Mouse (Mus musculus) lung, postnatal 36 days (tissue): ENCODE results near the gene Zfp148.
"Not testable (repeated sequence)": the region's sequence is repeated elsewhere in the genome, so short reads cannot be mapped to it uniquely, and the experiment has no call there.

ENCODE experiments used
- DNase-seq: peaks from one replicate; pipeline ENCODE4 v3.0.0; 2022; ENCODE audit warnings: mixed read lengths

Zfp148 gene

GRCm38 (mm10) chr16:33464509-33465241 lies 84.0 kb downstream of the Zfp148 start:
- peak; percentile 25 for DNase-seq

- DNase-seq: no peak
Measured at GRCm38 (mm10) chr16:33465242-33465614, 84.6 kb downstream of the Zfp148 start.

DNA sequence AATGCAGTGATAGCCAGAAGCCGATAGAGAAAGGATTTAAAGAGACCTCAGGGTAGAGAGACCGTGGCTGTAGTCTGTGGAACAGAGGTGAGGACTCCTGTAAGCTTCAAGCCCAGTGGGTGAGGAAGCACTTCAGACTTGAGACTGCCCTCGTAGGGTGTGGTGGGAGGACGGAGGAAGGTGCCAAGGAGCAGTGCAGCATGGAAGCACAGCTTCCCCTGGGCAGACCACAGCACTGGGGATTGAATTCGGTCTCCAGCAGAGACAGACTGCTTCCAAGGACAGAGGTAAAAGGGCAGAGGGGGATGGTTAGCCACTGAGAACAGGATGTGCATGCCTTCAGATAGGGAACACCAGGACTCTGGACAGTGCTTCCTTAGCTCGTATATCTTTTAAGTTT lies 86.8 kb downstream of the Zfp148 start:
- DNase-seq: no peak

DNA sequence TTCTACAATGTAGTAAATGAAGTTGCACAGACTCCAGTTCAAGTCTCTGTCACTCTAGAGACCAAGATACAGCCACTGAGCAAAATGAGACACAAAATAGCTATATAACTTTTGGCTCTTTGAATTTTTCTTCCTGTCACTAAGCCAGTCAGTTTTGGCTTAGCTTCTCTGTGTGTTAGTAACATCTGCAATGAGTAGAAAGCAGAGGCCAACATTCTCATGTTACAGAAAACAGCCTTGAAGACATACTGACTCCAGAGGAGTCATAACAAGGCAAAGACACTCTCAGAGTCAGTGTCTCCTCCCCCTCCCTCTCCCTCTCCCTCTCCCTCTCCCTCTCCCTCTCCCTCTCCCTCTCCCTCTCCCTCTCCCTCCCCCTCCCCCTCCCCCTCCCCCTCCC lies 89.3 kb downstream of the Zfp148 start:
- no peak for DNase-seq

DNA sequence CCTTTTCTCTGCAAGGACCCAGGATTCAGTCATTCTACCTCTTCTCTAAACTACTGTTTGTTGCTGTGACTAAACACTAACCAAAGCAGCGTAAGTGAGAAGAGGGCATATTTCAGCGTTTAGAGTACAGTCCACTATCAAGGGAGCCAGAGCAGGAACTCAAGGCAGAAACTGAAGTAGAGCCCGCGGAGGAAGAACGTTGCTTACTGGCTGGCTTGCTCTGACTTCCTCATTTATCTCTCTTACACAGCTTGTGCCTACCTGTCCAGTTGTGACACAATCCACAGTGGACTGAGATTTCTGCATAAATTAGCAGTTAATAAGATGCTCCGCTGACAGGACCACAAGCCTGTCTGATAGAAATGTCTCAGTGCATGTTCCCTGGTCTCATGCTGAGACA lies 93.7 kb downstream of the Zfp148 start:
- no peak for DNase-seq

- DNase-seq: no peak
Measured at GRCm38 (mm10) chr16:33479926-33480325, 99.3 kb downstream of the Zfp148 start.

- DNase-seq: peak; percentile 62
Measured at GRCm38 (mm10) chr16:33481148-33481547, 100.5 kb downstream of the Zfp148 start.

DNA sequence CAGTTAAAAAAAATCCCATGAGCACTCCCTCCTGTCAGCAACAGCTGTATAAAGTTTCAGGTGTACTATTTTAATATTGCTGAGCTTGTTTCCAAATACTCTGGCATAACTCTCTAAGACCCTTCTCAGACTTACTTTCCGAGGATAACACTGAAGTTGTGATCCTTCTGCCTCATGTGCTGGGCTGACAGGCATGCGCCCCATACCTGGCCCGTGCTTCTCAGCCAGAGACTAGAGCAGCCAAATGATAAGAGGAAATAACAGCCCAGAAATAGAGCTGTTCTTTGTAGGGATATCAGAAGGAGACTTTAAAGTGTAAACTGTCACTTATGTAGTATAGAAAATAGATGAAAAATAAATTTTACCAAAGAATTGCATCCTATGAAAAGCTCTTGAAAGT lies 101.7 kb downstream of the Zfp148 start:
- DNase-seq: no peak

DNA sequence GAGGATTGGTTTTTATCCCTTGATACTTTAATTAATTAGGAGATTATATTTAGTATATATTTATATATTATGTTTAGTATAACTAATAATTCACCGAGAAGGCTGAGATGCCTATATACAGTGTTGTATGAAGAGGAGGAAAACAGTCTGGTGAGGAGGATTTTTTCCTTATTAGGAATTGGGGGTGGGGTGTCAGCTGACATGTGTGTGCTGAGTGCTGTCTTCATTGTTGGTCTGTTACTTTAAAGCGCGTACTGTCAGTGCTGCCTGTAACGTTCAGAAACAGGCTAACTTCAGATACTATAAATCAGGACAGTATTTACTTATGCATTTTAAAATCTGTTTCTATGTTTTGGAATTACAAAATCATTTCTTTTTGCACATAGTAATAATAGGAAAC lies 107.1 kb downstream of the Zfp148 start:
- no peak for DNase-seq

DNA sequence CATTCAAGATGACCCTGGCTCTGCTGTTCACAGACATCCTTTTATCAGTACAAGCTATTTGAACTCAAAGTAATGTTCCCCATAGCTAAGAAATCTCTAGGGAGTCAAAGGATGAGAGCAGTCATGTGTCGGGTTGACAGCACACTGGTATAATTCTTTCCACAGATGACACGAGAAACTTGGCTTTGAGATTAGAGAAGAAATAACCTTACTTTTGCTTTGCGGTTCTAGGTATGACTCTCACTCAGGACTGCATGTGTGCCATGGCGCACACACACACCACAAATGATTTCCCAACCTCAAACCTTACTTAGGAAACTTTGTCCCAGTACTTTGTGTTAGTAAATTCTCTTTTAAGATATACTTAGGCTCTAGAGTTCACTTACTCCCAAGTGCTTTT lies 113.7 kb downstream of the Zfp148 start:
- DNase-seq: no peak

GRCm38 (mm10) chr16:33508082-33508481 lies 127.4 kb downstream of the Zfp148 start:
- no peak for DNase-seq

- DNase-seq: not testable (repeated sequence)
Measured at GRCm38 (mm10) chr16:33509231-33509630, 128.6 kb downstream of the Zfp148 start.

DNA sequence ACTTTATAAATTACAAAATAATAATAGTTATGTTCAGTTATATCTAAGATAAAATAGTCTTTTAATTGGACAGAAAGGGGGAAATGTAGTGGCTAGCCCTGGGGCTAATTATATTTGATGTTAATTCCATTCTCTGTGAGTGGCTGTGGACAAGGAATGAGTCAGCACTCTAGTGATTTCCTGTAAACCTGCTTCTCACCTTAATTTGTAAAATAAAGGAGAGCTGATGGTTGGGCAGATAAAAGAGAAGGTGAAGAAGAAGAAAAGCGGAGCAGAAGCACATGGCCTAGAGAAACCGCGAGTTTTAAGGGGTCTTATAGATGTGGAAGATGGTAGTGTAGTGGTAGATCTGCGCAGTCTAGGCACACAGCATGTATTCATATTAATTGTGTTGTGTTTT lies 130.2 kb downstream of the Zfp148 start:
- DNase-seq: not testable (repeated sequence)

- DNase-seq: peak; percentile 19
Measured at GRCm38 (mm10) chr16:33512555-33512954, 131.9 kb downstream of the Zfp148 start.

GRCm38 (mm10) chr16:33516807-33517565 lies 136.3 kb downstream of the Zfp148 start, which contains the start of gene Slc12a8:
Slc12a8 (plus strand) TSS chr16:33517328.
- DNase-seq: peak; percentile 10

DNA sequence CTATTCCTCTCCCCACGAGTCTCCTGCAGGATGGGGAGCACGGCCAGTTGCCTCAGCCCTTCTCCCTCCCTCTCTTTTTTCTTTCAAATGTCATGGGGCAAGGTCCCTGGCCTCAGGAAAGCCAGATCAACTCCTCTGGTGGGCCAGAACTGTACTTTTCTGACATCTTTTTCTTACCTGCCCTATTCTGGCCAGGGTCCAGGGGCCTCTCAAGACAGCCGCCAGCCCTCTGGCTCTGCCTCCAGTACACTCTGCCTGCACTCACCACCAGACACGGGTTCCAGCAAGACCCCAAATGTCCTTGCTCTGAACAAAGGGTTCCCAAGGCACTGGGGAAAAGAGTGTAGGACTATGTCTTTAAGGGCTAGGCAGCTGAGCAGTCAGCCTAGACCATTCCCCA lies 137.0 kb downstream of the Zfp148 start:
- no peak for DNase-seq

DNA sequence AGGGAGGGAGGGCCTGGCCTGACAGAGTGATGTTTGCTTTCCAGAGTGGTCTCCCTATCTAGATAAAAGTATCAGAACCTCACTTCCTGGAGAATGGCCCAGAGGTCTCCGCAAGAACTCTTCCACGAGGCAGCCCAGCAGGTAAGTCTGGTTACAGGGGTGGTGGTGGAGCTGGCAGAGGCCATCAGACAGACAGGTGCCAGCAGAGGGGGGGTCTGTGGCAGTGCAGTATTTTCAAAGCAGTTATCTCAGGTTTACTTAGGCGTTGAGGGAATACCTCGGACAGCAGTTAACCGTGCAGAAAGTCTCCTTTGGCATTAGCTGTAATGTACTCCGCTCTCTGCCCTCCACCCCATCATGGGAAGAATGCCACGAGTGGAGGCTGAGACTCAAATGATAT lies 137.6 kb downstream of the Zfp148 start:
- DNase-seq: no peak

- no peak for DNase-seq
Measured at GRCm38 (mm10) chr16:33519916-33520568, 139.4 kb downstream of the Zfp148 start.

DNA sequence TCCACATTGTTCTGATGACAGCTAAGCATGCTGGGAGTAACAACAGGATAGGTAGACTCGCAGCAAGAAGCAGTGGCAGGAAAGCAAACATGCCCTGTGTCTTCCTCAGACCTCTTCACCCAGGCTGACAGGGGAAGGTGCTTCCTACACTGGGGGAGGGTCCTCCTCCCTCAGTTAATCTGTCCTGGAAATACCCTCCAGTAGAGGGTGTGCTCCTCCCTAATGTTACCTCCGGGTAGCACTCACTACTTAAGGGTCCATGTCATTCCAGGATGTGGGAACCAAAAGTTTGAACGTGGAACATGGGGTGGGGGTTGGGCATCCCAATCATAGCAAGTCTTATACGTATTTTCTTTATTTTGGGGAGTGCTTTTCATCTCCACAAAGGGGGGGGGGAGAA lies 141.9 kb downstream of the Zfp148 start:
- DNase-seq: no peak

DNA sequence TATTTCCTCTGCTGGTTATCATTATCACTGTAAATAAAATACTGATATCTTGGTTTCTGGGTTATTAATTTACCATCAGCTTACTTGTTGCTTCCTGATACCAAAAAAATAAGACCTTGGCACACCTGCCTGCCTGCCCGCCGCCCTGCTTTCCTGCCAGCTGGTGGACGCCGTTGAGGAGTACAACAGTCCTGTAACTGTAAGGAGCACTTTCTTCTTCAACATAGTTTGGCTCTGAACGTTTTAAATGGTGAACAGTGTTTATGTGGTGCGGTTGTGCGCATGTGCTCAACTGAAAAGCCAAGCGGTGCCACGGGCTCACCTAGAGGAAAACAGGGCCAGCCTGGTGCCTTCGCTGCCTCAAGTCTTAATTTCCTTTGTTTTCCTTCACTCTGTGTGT lies 142.9 kb downstream of the Zfp148 start:
- DNase-seq: no peak

DNA sequence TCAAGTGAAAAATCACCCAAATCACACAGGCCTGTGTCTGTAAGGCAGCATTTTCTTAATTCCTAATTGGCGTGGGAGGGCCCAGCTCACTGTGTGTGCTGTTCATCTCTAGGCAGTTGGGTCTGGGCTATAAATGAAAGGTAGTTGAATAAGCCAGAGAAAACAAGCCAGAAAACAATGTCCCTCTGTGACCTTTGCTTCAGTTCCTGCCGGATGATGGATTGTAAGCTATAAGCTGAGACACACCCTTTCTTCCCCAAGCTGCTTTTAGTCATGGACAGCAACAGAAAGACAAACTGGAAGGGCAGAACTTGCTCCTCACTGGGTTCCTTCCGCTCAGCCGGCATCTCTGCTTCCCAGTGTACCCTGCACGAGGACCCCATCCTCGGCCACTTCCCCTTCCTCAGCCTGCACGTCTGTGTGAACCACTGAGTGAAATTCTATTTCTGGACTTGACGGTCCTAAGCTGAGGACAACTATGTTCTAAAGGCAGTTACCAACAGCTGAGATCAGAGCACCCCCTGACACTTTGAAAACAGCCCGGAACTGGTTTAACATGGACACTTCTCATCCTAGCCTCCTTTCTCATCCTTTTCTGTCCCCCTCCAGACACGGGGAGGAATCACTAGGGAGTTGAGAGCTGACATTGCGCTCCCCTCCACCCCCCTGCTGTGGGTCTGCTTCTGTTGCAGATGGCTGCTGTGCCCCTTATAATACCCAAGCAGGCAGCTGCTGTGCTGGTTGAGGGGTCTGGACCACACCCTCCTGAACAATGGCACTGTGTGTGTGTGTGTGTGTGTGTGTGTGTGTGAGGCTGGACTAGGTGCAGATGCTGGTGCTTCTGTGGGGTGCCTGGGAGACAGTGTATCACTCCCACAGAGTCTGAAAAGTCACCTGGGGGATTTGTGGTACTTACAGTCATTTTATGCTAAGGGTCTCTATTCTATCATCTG lies 149.1 kb downstream of the Zfp148 start:
- no peak for DNase-seq

GRCm38 (mm10) chr16:33531184-33531583 lies 150.5 kb downstream of the Zfp148 start:
- no peak for DNase-seq

DNA sequence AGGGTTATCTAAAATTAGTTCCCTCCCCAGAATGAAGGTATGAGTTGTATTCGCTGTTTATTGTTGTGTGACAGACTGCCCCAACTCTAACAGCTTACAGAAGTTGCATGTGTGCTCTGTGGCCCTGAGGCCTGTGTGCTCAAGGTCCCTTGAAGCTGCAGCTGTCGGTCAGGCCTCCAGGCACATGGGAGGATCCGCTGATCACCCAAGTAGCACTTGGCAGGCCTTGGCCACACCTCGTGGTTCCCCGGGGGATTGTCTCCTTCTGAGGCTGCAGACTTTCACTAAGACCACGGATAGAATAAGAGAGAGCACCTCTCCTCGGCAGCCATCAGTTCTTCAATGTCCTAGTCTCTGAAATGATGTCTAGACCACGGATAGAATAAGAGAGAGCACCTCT lies 155.8 kb downstream of the Zfp148 start:
- no peak for DNase-seq
